Mouse (Mus musculus): ENCODE data around the gene Acot4.
"Not testable (repeated sequence)": the region's sequence is repeated elsewhere in the genome, so short reads cannot be mapped to it uniquely, and the experiment has no call there.

Gene Acot4

GRCm38 (mm10) chr12:84077371-84077990, 39.3 kb downstream of the Acot4 start:
- DNase-seq (ENCODE audit: low read depth, low spot score), result no peak

GRCm38 (mm10) chr12:84083842-84084241, 45.7 kb downstream of the Acot4 start:
- no peak for DNase-seq (ENCODE audit: low read depth, low spot score)

- DNase-seq (ENCODE audit: low read depth, low spot score), result no peak
Measured at GRCm38 (mm10) chr12:84084581-84084980, 46.4 kb downstream of the Acot4 start.

- not testable (repeated sequence) for DNase-seq (ENCODE audit: low read depth, low spot score)
Measured at GRCm38 (mm10) chr12:84094666-84095065, 56.5 kb downstream of the Acot4 start.
